In the genomic region with DNA sequence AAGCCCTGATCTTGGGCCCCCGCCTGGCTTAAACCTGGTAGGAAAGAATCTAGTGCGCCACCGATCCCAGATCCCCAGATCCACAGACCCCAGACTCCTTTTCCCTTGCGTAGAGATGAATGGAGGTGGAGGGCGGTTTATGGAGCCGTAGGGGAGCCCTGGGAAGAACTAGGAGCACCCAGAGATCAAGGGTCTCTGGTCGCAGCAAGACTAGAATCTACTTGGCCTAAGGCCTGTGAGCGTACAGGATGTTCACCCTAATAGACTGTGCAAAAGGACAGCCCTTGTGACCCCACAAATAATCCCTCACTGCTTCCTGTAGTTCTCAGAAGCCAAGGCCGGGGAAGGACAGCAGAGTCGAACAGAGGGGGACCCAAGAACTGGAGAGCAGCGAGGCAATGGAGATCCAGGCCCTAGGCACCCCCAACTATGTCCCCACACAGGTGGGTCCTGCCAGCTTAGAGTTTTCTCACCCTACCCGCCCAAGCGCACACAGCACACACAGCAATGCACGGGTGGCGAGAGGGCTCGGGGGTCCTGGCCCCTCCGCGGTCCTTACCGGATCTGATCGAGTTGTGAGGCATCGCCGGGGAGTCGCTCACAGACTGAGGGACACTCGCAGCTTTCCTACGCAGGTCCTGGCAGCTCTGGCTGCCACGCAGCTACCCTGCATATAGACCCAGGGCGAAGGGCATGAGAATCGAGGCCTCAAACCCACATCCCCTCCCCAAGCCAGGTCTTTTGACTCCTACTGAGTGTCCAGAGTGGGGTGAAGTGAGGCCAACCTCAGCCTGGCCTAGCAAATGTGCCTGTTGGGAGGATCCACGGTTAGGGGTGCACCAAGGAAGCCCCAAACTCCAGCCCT, we compare ENCODE assay signal across 10 mouse cellular contexts. TPM values are rescaled to one million over a fixed set of nuclear protein-coding genes. Genes with fewer than 3 reads are reported as not detected.
DNase-seq lines count a peak whose midpoint lies in the region; ATAC-seq and TF ChIP-seq lines count a peak whose summit lies in the region.
"Had no signal": no experiment of that assay in that cellular context is flagged by ENCODE, and none has a peak within 500 bp of the region (broad histone marks: within the 10 kb centered on the region; RNA-seq: fewer than 3 reads in every experiment).

No protein-coding gene starts in this region.

- H3K27me3 ChIP-seq in lung, embryonic 14.5 days (ENCODE audit: insufficient read depth, low read length): peaks cover 62% of the 10 kb centered on the region
- H3K27me3 ChIP-seq in forebrain, embryonic 16.5 days (replicated peaks; ENCODE audit: control insufficient read depth, insufficient read depth, low read length): peaks cover 52% of the 10 kb centered on the region
- H3K27me3 ChIP-seq in limb, embryonic 10.5 days (ENCODE audit: low read depth, poor library complexity, severe bottlenecking): peaks cover 95% of the 10 kb centered on the region
- peaks cover 23% of the 10 kb centered on the region for H3K27me3 ChIP-seq in stomach, embryonic 14.5 days (ENCODE audit: control insufficient read depth, insufficient read depth, low read length)

- no peak for TF ChIP-seq CTCF in lung, embryonic 14.5 days (IDR thresholded peaks at IDR 0.05; ENCODE audit: low read depth)

- 15% methylated on average over 29 of the region's 29 CpGs for WGBS in lung, embryonic 14.5 days
- 11% methylated on average over 29 of the region's 29 CpGs for WGBS in forebrain, embryonic 16.5 days
- 5% methylated on average over 29 of the region's 29 CpGs for WGBS in limb, embryonic 10.5 days
- 40% methylated on average over 29 of the region's 29 CpGs for WGBS in stomach, embryonic 14.5 days

- H3K27ac ChIP-seq in lung, embryonic 14.5 days (ENCODE audit: low read depth): no peak overlapping the region
- no peak overlapping the region for H3K27ac ChIP-seq in forebrain, embryonic 16.5 days (ENCODE audit: low read length)
- no peak overlapping the region for H3K27ac ChIP-seq in limb, embryonic 10.5 days
- H3K27ac ChIP-seq in stomach, embryonic 14.5 days (ENCODE audit: low read length): no peak overlapping the region
- H3K27ac ChIP-seq: macrophage had no signal

- H3K9ac ChIP-seq in lung, embryonic 14.5 days: no peak overlapping the region
- H3K9ac ChIP-seq in forebrain, embryonic 16.5 days (replicated peaks; ENCODE audit: low read depth, low read length): no peak overlapping the region
- no peak overlapping the region for H3K9ac ChIP-seq in stomach, embryonic 14.5 days (replicated peaks; ENCODE audit: low read depth, low read length)

- no peaks in the 10 kb centered on the region for H3K4me1 ChIP-seq in lung, embryonic 14.5 days (ENCODE audit: insufficient read depth)
- H3K4me1 ChIP-seq in forebrain, embryonic 16.5 days (replicated peaks; ENCODE audit: control insufficient read depth, insufficient read depth, low read length): peaks cover 11% of the 10 kb centered on the region
- H3K4me1 ChIP-seq in limb, embryonic 10.5 days: peaks cover 13% of the 10 kb centered on the region
- 0 out of 2 replicates have a peak, but pooled peaks cover 2% of the 10 kb centered on the region for H3K4me1 ChIP-seq in stomach, embryonic 14.5 days (ENCODE audit: control insufficient read depth, insufficient read depth, low read length)

- ATAC-seq in lung, embryonic 14.5 days (ENCODE audit: insufficient read depth): no peak
- 0 out of 2 replicates have a peak, but pooled peaks have one; percentile 26 for ATAC-seq in forebrain, embryonic 16.5 days
- no peak for ATAC-seq in stomach, embryonic 14.5 days (ENCODE audit: insufficient number of reproducible peaks, insufficient read depth, low FRiP score, low read depth)
- ATAC-seq in monocyte, adult 5-6 weeks (replicated peaks; ENCODE audit: insufficient number of reproducible peaks, low FRiP score, low TSS enrichment, poor library complexity, severe bottlenecking): no peak

- no peaks in the 10 kb centered on the region for H3K9me3 ChIP-seq in lung, embryonic 14.5 days (ENCODE audit: low read depth, low read length)
- no peaks in the 10 kb centered on the region for H3K9me3 ChIP-seq in forebrain, embryonic 16.5 days (ENCODE audit: control insufficient read depth, low read length)
- no peaks in the 10 kb centered on the region for H3K9me3 ChIP-seq in limb, embryonic 10.5 days (replicated peaks)
- H3K9me3 ChIP-seq in stomach, embryonic 14.5 days (ENCODE audit: control insufficient read depth, low read depth, low read length): no peaks in the 10 kb centered on the region

- no peaks in the 10 kb centered on the region for H3K36me3 ChIP-seq in lung, embryonic 14.5 days (ENCODE audit: insufficient read depth)
- H3K36me3 ChIP-seq in forebrain, embryonic 16.5 days (ENCODE audit: control insufficient read depth, insufficient read depth): no peaks in the 10 kb centered on the region
- H3K36me3 ChIP-seq in limb, embryonic 10.5 days: no peaks in the 10 kb centered on the region
- no peaks in the 10 kb centered on the region for H3K36me3 ChIP-seq in stomach, embryonic 14.5 days (ENCODE audit: control insufficient read depth, insufficient read depth, low read length)

- H3K4me2 ChIP-seq in lung, embryonic 14.5 days: peak overlapping the region; percentile 51
- H3K4me2 ChIP-seq in forebrain, embryonic 16.5 days (ENCODE audit: low read length): peak overlapping the region; percentile 50
- peak overlapping the region; percentile 44 for H3K4me2 ChIP-seq in stomach, embryonic 14.5 days (replicated peaks; ENCODE audit: low read depth, low read length)

- DNase-seq in lung, embryonic 14.5 days: no peak
- DNase-seq in lung, adult 18-20 months: no peak
- peak; percentile 46 for DNase-seq in limb, embryonic 10.5 days (ENCODE audit: low spot score)
- no peak for DNase-seq in left cerebral cortex, postnatal 25 days (ENCODE audit: low spot score in 2 of 2)
- no peak for DNase-seq in retina, embryonic 14.5 days (ENCODE audit: low spot score)

- no peak overlapping the region for H3K4me3 ChIP-seq in lung, embryonic 14.5 days (ENCODE audit: low read depth, low read length)
- peak overlapping the region; percentile 33 for H3K4me3 ChIP-seq in forebrain, embryonic 16.5 days (replicated peaks; ENCODE audit: low read length)
- peak overlapping the region; percentile 41 for H3K4me3 ChIP-seq in limb, embryonic 10.5 days
- H3K4me3 ChIP-seq in stomach, embryonic 14.5 days (ENCODE audit: low read depth, low read length): peak overlapping the region; percentile 19; the same call in 1 of the 2 replicates

- intact Hi-C loops in left cerebral cortex, postnatal 25 days (cut with DNase I): no loop called here

RNA-seq across cellular contexts. Expression of gene Pax8, which starts 0.7 kb away (rescaled TPM):
- not detected in 2 replicates for polyA plus RNA-seq in lung, embryonic 14.5 days (2014; fragmentation: Nextera tagmentation; extraction: Ambion mirVana)
- 0.57 and 0.82 TPM in 2 replicates for polyA plus RNA-seq in forebrain, embryonic 16.5 days (2015; fragmentation: Nextera tagmentation; extraction: Ambion mirVana)
- polyA plus RNA-seq in limb, embryonic 10.5 days (2016; fragmentation: Nextera tagmentation; extraction: Ambion mirVana): 0.39 and 0.72 TPM in 2 replicates
- polyA plus RNA-seq in stomach, embryonic 14.5 days (2014; fragmentation: Nextera tagmentation; extraction: Ambion mirVana): 0.09 and 0.67 TPM in 2 replicates
- total RNA-seq in left cerebral cortex, postnatal 25 days (2021): not detected
- not detected in 3 replicates for total RNA-seq in monocyte, adult 5-6 weeks (2017)
- polyA plus RNA-seq: cortical plate, adult 2 months; macrophage had no signal
